Mouse (Mus musculus): Measurements from ENCODE around the gene Skint2. TPM values are rescaled to one million over a fixed set of nuclear protein-coding genes. Genes with fewer than 3 reads are reported as not detected.

Skint2 gene
- not detected for polyA plus RNA-seq (2014; fragmentation: Illumina TruSeq; extraction: RNeasy Lipid Tissue Mini Kit (QIAGEN cat#74804); ENCODE audit: low read depth, low replicate concordance)

DNA sequence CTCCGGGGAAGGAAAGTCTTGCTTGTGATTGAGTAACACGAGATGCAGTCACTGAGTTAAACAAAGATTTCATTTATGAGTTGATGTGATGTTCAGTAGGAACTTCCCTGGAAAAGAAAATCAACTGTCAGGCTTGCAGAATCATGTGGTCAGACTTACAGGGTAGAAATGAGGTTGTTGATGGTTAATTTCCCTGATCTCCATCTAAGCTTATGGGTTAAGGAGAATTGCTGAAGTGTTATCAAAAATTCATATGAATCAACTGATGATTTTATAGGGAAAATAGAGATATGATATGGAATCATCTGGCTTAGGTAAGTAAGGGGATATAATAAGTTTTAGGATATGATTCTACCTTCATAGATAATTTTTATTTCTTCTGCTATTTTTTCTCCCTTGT is at the start of gene Skint2:
TSS of gene Skint2 (plus strand) at position 301 of the 400 bp plus-strand sequence.

Other genes starting within 250 kb of the Skint2 start
- gene Skint9, start 123.2 kb upstream of the Skint2 start, polyA plus RNA-seq (2014; fragmentation: Illumina TruSeq; extraction: RNeasy Lipid Tissue Mini Kit (QIAGEN cat#74804); ENCODE audit: low read depth, low replicate concordance), result not detected
- not detected for gene Skint10, start 217.7 kb downstream of the Skint2 start, polyA plus RNA-seq (2014; fragmentation: Illumina TruSeq; extraction: RNeasy Lipid Tissue Mini Kit (QIAGEN cat#74804); ENCODE audit: low read depth, low replicate concordance)

All from liver, adult 10 weeks (tissue).